In genomic region chr9:74425594-74425993, GRCm38 (mm10) we compare ENCODE assay signal across 22 mouse cellular contexts.
"Had no signal": no experiment of that assay in that cellular context is flagged by ENCODE, and none has a peak within 500 bp of the region (broad histone marks: within the 10 kb centered on the region; RNA-seq: fewer than 3 reads in every experiment).

No protein-coding gene starts in this region.

- H3K9ac ChIP-seq: heart, embryonic 12.5 days; hindbrain, embryonic 13.5 days; hindbrain, embryonic 15.5 days; intestine, embryonic 15.5 days; limb, embryonic 13.5 days; limb, embryonic 15.5 days; liver, embryonic 12.5 days; liver, embryonic 14.5 days had no signal

- ATAC-seq: inflammation-experienced regulatory T-cells, adult 6 months; intestine, embryonic 15.5 days; intestine, postnatal 0 days; liver, embryonic 12.5 days had no signal

- H3K27ac ChIP-seq: heart, adult 2 months; hindbrain, embryonic 13.5 days; hindbrain, embryonic 15.5 days; intestine, embryonic 15.5 days; limb, embryonic 13.5 days; limb, embryonic 15.5 days; liver, embryonic 12.5 days; liver, embryonic 14.5 days had no signal

- DNase-seq: gastrocnemius, postnatal 14 days; gastrocnemius, postnatal 36 days; heart, adult 2 months; heart, postnatal 10 days; heart, postnatal 4 days; kidney, adult 18-20 months; kidney, adult 8-10 months; kidney, postnatal 10 days; kidney, postnatal 36 days; layer of hippocampus, adult 9-11 months; layer of hippocampus, postnatal 36 days; left cerebral cortex, postnatal 4 days had no signal

- H3K4me3 ChIP-seq: heart, adult 2 months; heart, embryonic 12.5 days; hindbrain, embryonic 13.5 days; hindbrain, embryonic 15.5 days; intestine, embryonic 15.5 days; limb, embryonic 13.5 days; limb, embryonic 15.5 days; liver, embryonic 12.5 days had no signal

- H3K4me1 ChIP-seq: heart, embryonic 12.5 days; intestine, embryonic 15.5 days; limb, embryonic 13.5 days; limb, embryonic 15.5 days; liver, embryonic 12.5 days had no signal

- H3K36me3 ChIP-seq: heart, embryonic 12.5 days; hindbrain, embryonic 13.5 days; hindbrain, embryonic 15.5 days; intestine, embryonic 15.5 days; limb, embryonic 13.5 days; limb, embryonic 15.5 days; liver, embryonic 12.5 days had no signal

- H3K9me3 ChIP-seq: heart, embryonic 12.5 days; hindbrain, embryonic 13.5 days; hindbrain, embryonic 15.5 days; intestine, embryonic 15.5 days; limb, embryonic 13.5 days; limb, embryonic 15.5 days; liver, embryonic 12.5 days had no signal

- H3K27me3 ChIP-seq: heart, embryonic 12.5 days; hindbrain, embryonic 13.5 days; hindbrain, embryonic 15.5 days; intestine, embryonic 15.5 days; limb, embryonic 13.5 days; limb, embryonic 15.5 days; liver, embryonic 12.5 days had no signal
